Mouse (Mus musculus): ENCODE measurements at regions not wholly inside any gene's neighbourhood (a gene's known extent, or its start where the extent isn't known, plus 50 kb on each side); places are given as distances from the start of the nearest gene placed in this dataset.

- TF ChIP-seq POLR2A (IDR thresholded peaks at IDR 0.05; ENCODE audit: extremely low read depth, insufficient read depth, low read length) (no peak), CTCF (IDR thresholded peaks at IDR 0.05; ENCODE audit: extremely low read depth, insufficient read depth, low read length) (no peak)
Observed at GRCm38 (mm10) chr5:72219248-72219647, 51.3 kb upstream of the Commd8 start.
